Mouse (Mus musculus) kidney, postnatal 14 days (tissue): Measurements from ENCODE around the gene Naip6.
"Not testable (repeated sequence)": the region's sequence is repeated elsewhere in the genome, so short reads cannot be mapped to it uniquely, and the experiment has no call there.

Experiments used
- DNase-seq: peaks from one replicate; pipeline ENCODE4 v3.0.0; 2022; ENCODE audit warnings: mixed read lengths

Naip6 gene

DNA sequence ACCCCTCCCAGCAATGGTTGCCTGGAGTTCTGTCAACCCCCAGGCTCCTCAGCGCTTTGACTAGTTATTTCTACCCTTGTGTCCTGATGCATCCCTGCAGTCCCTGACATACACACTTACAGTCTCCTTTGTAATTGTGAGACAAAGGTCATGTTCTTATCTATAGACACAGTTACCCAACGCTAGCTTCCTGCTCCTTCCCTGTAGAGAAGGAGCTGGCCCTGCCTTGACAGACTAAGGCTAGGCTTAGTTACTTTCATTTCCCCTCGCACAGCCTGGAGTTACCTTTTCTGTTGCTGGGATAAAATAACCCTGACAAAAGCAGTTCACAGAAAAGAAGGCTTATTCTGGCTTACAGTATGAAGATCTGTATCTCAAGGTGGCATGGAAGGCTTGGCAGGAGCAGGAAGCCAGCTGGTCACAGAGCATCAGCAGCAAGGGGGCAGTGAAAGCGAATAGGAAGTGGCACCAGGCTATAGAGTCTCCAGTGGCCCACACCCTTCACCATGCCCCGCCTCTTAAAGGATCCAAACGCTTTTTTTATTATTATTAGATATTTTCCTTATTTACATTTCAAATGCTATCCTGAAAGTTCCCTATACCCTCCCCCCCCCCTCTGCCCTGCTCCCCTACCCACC is at the start of gene Naip6:
TSS of gene Naip6 (minus strand) at position 419 of the 638 bp plus-strand sequence.
- DNase-seq, result not testable (repeated sequence)

DNA sequence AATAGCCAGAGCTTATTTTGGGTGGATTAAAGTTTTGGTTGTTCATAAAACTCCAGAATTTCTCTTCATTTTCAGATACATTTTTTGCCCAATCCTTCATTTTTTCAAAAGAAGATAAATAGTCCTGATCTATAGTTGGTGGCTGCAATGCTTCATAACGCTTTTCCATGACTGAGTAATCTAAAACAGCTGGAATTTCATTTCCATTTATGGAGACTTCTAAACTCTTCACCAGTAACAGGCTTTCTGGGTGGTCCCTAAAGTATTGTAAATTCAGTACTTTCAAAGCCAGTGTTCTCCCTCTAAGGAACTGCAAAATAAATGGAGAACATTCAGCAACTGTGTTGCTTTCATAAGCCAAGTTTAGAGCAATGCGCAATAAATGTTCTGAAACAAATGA is 34.8 kb upstream of the Naip6 start:
- DNase-seq, result not testable (repeated sequence)

DNA sequence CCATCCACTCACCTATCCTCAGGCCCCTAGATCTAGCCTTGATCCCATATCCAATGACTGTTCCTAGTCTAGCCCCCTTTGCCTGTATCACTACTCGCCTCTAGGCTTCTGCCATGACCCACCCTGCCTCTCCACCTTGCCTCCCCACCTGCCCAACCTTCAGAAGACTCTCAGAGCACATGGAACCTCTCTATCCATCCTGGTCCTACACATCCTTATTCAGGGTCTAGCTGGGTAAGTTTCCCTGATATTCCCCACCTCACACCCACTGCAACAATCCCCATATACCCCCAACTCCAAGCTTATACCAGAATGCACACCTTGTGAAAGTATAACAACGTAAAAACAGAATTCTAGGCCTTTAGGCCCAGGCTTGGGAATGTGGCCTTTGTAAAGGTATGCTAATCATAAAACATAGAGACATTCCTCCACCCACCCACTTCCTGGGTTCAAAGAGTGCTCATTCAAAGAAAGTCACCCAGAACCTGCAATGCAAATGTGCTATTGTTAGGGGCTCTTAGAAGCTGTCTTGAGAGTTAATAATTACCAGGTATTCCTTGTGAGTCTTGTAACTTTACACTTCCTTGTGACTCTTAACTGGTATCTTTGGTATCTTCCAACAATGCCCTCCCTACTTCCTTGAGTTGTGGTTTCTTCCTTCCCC is 32.2 kb upstream of the Naip6 start:
- not testable (repeated sequence) for DNase-seq

DNA sequence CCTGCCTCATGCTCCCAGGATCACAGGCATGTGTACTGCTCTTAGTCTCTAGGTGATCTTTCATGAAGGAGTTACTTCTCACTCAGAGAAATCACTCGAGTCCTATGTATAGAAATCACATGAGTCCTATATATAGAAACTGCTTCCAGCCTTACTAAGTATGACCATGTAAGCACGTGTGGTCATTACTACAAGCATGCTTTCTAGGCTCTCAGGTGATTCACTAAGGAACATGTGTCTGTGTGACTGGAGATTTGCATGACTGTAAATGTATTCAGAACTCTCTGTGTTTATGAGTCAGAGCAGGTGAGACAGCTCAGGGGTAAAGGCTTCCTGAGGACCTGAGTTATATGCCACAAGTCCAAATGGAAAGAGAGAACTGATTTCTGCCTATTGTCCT is 24.3 kb upstream of the Naip6 start:
- no peak for DNase-seq

- not testable (repeated sequence) for DNase-seq
These were observed 14.3 kb upstream of the Naip6 start for GRCm38 (mm10) chr13:100331728-100332127.

- DNase-seq, result not testable (repeated sequence)
These were observed 11.4 kb upstream of the Naip6 start for GRCm38 (mm10) chr13:100328899-100329298.

GRCm38 (mm10) chr13:100328029-100328428 is 10.6 kb upstream of the Naip6 start:
- not testable (repeated sequence) for DNase-seq

DNA sequence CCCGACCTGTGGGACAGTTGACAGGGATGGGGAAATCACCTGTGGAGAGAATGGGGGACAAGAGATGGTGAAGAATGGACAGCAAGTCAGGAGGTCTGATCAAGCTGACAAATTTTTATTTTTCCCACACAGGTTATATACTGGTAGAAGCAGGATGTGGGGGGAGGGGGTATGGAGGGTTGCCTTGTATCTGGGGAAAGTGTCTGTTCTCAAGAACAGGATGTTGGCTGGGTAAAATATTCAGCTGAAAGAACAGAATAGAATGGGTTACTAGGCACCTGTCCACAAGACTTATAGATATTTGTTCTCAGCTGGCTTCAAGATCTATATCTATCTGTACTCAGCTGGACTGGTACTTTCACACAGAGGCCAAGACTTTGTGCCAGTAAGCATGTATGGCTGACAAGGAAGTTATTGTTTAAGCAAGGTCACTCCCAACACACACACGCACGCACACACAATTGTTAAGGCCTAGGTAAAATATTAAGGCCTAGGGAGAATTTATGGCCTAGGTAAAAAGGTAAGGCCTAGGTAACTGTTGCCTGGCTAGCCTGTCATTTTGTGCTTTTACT is 4.9 kb upstream of the Naip6 start:
- DNase-seq, result not testable (repeated sequence)

- no peak for DNase-seq
These were observed 32.9 kb downstream of the Naip6 start for GRCm38 (mm10) chr13:100284611-100285010.

DNA sequence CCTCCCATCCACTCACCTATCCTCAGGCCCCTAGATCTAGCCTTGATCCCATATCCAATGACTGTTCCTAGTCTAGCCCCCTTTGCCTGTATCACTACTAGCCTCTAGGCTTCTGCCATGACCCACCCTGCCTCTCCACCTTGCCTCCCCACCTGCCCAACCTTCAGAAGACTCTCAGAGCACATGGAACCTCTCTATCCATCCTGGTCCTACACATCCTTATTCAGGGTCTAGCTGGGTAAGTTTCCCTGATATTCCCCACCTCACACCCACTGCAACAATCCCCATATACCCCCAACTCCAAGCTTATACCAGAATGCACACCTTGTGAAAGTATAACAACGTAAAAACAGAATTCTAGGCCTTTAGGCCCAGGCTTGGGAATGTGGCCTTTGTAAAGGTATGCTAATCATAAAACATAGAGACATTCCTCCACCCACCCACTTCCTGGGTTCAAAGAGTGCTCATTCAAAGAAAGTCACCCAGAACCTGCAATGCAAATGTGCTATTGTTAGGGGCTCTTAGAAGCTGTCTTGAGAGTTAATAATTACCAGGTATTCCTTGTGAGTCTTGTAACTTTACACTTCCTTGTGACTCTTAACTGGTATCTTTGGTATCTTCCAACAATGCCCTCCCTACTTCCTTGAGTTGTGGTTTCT is 45.9 kb downstream of the Naip6 start:
- DNase-seq, result not testable (repeated sequence)

DNA sequence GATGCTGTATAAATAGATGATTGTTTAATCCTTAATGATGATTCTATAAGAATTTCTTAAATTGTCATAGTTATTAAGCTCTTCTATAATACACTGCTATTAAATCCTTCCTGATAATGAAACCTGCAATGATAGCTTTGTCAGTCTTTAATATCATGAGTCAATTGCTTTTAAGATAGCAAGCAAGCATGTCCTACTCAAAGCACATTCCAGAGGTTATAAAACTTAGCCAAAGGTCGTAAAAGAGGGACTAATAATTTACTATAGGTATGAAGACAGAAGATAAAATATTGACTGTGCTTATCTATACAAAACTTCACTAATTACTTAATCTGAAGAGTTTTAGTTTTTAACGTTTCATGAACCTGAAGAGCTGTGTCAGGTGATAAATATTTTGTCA is 60.5 kb downstream of the Naip6 start:
- DNase-seq, result not testable (repeated sequence)

DNA sequence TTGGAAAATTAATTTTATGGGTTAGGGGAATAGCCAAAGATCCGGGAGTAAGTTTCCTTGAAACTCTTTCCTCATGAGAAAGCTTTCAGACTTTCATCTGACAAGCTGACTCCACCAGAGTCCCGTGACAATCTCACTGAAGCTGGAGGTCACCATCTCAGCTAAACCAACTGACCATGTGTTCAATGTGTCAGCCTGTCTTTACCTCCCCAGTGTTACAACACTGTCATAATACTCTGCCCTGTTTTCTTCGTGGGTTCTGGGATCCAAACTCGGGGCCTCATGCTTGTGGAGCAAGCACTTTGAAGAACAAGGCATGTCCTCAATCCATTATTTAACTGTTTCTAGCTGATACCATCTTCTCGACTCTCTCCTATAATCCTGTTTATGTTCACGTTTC is 61.5 kb downstream of the Naip6 start:
- not testable (repeated sequence) for DNase-seq

DNA sequence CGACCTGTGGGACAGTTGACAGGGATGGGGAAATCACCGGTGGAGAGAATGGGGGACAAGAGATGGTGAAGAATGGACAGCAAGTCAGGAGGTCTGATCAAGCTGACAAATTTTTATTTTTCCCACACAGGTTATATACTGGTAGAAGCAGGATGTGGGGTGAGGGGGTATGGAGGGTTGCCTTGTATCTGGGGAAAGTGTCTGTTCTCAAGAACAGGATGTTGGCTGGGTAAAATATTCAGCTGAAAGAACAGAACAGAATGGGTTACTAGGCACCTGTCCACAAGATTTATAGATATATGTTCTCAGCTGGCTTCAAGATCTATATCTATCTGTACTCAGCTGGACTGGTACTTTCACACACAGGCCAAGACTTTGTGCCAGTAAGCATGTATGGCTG is 65.6 kb downstream of the Naip6 start:
- DNase-seq, result not testable (repeated sequence)

DNA sequence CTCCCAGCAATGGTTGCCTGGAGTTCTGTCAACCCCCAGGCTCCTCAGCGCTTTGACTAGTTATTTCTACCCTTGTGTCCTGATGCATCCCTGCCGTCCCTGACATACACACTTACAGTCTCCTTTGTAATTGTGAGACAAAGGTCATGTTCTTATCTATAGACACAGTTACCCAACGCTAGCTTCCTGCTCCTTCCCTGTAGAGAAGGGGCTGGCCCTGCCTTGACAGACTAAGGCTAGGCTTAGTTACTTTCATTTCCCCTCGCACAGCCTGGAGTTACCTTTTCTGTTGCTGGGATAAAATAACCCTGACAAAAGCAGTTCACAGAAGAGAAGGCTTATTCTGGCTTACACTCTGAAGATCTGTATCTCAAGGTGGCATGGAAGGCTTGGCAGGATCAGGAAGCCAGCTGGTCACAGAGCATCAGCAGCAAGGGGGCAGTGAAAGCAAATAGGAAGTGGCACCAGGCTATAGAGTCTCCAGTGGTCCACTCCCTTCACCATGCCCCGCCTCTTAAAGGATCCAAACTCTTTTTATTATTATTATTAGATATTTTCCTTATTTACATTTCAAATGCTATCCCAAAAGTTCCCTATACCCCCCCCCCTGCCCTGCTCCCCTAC is 70.5 kb downstream of the Naip6 start:
- not testable (repeated sequence) for DNase-seq

GRCm38 (mm10) chr13:100246223-100246622 is 71.3 kb downstream of the Naip6 start, which contains the start of gene Naip5:
TSS of gene Naip5 (minus strand) at chr13:100246323.
- not testable (repeated sequence) for DNase-seq

DNA sequence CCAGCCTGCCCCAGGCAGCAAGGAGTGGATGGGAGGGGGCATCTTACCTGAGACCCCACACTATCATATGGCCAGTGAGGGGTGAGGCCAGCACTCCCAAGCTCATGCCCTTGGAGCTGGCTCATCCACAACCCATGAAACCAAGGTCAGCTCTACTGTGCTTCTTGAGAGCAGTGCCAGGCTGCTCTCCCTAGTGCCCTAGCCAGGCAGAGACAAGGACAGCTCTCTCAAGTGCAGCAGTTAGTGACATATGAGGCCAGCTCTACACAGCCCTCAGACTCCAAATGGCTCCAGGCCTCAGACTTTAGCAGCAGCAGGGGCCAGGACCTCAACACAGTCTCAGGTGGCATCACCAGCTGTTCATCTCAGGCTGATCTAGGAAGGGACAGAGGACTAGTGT is 73.8 kb downstream of the Naip6 start:
- no peak for DNase-seq
